Mouse (Mus musculus) heart, postnatal 0 days (tissue): ENCODE data around the gene Pde4d.

Source experiments
- CTCF ChIP-seq: IDR thresholded peaks from 2 replicates; pipeline ENCODE4 v1.5.1; 2016; ENCODE audit warnings: antibody characterized with exemption, control low read depth, low read depth
- EP300 ChIP-seq: IDR thresholded peaks from 2 replicates; pipeline ENCODE4 v1.6.1; 2016; ENCODE audit warnings: antibody characterized with exemption, low read depth

DNA sequence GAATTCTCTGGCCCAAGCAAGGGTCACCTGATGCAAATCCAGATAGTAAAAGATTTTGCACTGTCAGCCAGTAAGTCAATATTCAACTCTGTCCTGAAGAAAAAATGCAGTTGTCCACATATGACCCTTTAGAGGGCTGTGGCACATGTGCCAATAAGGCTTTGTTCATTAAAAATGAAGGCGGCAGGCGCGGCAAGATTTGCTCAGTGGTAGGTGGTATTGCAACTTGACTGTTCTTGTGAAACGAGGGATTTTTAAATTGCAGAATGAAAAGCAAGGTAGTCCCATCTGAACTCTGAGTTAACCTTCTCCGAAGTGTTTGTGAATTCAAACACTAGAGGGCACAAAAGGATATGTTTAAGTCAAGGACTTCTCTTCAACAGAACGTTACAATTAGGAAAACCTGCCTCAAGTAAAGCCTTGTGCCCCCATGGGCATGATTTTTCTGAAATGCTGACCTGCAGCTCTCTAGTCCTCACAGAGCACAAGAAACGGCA, 1166.1 kb downstream of the Pde4d start:
- peak; percentile 67 for TF ChIP-seq CTCF
- no peak for TF ChIP-seq EP300
